Mouse (Mus musculus): ENCODE measurements at regions not wholly inside any gene's neighbourhood (a gene's known extent, or its start where the extent isn't known, plus 50 kb on each side); places are given as distances from the start of the nearest gene placed in this dataset.

DNA sequence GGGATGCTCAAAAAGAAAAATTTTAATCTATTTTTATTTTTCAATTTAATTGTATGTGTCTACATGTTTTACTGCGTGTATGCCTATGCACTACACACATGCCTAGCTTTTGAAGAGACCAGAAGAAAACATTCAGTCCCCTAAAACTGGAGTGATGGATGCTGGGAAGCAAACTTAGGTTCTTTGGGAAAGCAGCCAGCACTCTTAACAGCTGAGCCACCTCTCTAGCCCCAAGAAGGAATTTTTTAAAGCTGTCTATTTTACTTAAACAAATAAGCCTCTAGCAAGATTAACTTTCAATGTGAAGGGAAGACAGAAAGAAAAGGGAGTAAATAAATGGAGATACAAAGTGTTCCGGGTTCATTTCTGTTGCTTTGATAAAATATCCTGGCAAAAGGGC lies 52.3 kb upstream of the Sdk1 start:
- TF ChIP-seq FLI1 (IDR thresholded peaks at IDR 0.05; ENCODE audit: low read length) (no peak), GATA1 (IDR thresholded peaks at IDR 0.05; ENCODE audit: borderline replicate concordance, low read length) (no peak)
